Mouse (Mus musculus) midbrain, embryonic 11.5 days (tissue): ENCODE results near the gene Zzef1. TPM values are rescaled to one million over a fixed set of nuclear protein-coding genes. Genes with fewer than 3 reads are reported as not detected.

Experiments used
- ATAC-seq: fragments of 200-750 bp; cut with Nextera tagmentation; 2 replicates; pipeline ENCODE4 v1.8.0; 2017; ENCODE audit warnings: moderate TSS enrichment, moderate library complexity; ENCODE audit not compliant: low FRiP score
- DNase-seq: peaks from one replicate; pipeline ENCODE4 v3.0.0; 2015; ENCODE audit warnings: low spot score; ENCODE audit errors: missing footprints
- H3K27ac ChIP-seq: fragments of 300-500 bp; sonication (generic); 2 replicates; pipeline ENCODE4 v1.5.1; 2014; ENCODE audit warnings: low read depth, low read length
- H3K27me3 ChIP-seq: fragments of 300-500 bp; sonication (generic); 2 replicates; pipeline ENCODE4 v1.6.1; 2014; ENCODE audit warnings: mild to moderate bottlenecking, low read length, moderate library complexity, mixed read lengths; ENCODE audit not compliant: control insufficient read depth, insufficient read depth
- H3K36me3 ChIP-seq: fragments of 300-500 bp; sonication (generic); 2 replicates; pipeline ENCODE4 v1.6.1; 2014; ENCODE audit warnings: mild to moderate bottlenecking, low read length, moderate library complexity, mixed read lengths; ENCODE audit not compliant: control insufficient read depth, insufficient read depth
- H3K4me1 ChIP-seq: fragments of 300-500 bp; sonication (generic); 2 replicates; pipeline ENCODE4 v1.6.1; 2014; ENCODE audit warnings: low read length; ENCODE audit not compliant: control insufficient read depth, insufficient read depth
- H3K4me2 ChIP-seq: fragments of 300-500 bp; sonication (generic); 2 replicates; pipeline ENCODE4 v1.6.1; 2014; ENCODE audit warnings: mild to moderate bottlenecking, moderate library complexity
- H3K4me3 ChIP-seq: fragments of 300-500 bp; sonication (generic); 2 replicates; pipeline ENCODE4 v1.5.1; 2014; ENCODE audit warnings: low read depth, low read length
- H3K9ac ChIP-seq: fragments of 300-500 bp; sonication (generic); 2 replicates; pipeline ENCODE4 v1.6.1; 2014; ENCODE audit warnings: low read length
- H3K9me3 ChIP-seq: fragments of 300-500 bp; sonication (generic); 2 replicates; pipeline ENCODE4 v1.6.1; 2016; ENCODE audit warnings: low read length; ENCODE audit not compliant: control insufficient read depth
- WGBS: fragments of 180-500 bp; shearing (Covaris S2); extraction: QIAGEN DNeasy Blood & Tissue Kit; methylation state at CpG from one replicate; pipeline ENCODE4 v1.1.7; 2014; 5-methylcytosine and 5-hydroxymethylcytosine counted together
- polyA plus RNA-seq: library from polyadenylated mRNA; unstranded; fragments of >200 nt; fragmentation: Nextera tagmentation; extraction: Ambion mirVana; gene quantifications from 2 replicates; pipeline ENCODE4 v1.2.1, GENCODE M21; 2014

The Zzef1 gene
- 8.3 and 8.5 TPM in 2 replicates for polyA plus RNA-seq

DNA sequence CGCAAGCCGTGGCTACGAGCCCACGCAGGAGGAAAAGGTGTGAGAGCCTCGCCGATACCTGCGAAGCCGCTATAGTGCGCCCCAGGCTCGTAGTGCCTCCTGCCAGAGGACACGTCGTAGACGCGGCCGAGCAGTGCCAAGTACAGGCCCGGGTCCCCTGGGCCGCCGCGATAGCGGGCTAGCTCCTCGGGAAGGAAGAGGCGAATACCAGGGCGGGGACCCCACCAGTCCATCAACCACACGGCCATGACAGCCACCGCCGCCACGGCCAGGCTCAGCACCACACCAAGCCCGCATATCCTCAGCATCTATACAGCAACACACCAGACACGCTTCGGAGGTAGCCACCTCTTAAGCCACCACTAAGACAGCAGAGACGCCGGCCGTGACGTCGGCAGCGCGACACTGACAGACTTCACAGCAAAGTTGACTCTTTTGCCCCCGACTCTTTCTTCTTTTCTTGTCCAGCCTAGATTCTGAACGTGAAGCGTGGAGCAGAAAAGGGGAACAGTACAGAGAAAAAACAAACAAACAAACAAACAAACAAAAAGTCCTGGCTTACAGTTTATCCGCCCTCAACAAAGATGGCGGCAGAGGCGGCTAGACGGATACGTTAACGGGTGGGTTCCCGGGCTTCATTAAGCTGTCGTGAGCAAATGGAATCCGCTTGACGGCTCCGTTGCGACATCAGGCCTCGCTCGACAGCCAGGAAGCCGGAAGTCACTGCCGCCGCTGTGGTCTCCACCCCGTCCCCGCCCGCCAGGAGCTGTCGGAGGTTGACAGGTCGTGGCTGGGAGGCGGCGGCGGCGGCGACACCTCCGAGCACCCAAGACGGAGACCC lies at the start of gene Zzef1, which contains the start of gene Cyb5d2:
TSS of gene Zzef1 (plus strand) at position 772 of the 841 bp plus-strand sequence.
TSS of gene Cyb5d2 (minus strand) at position 688 of the 841 bp plus-strand sequence.
- Histone ChIP-seq H3K27ac (peak within 1 kb of the TSS; percentile 4), H3K4me2 (peak within 1 kb of the TSS; percentile 64), H3K9ac (peak within 1 kb of the TSS; percentile 79), H3K9me3 (no peaks in the 10 kb centered on the region), H3K27me3 (no peaks in the 10 kb centered on the region), H3K4me1 (peaks cover 2% of the 10 kb centered on the region; the same call in 1 of the 2 replicates), H3K36me3 (no peaks in the 10 kb centered on the region), H3K4me3 (peak within 1 kb of the TSS; percentile 95)
- WGBS = under 1% methylated on average over 69 of the region's 69 CpGs
- ATAC-seq = peak; percentile 93
- peak; percentile 97 for DNase-seq

DNA sequence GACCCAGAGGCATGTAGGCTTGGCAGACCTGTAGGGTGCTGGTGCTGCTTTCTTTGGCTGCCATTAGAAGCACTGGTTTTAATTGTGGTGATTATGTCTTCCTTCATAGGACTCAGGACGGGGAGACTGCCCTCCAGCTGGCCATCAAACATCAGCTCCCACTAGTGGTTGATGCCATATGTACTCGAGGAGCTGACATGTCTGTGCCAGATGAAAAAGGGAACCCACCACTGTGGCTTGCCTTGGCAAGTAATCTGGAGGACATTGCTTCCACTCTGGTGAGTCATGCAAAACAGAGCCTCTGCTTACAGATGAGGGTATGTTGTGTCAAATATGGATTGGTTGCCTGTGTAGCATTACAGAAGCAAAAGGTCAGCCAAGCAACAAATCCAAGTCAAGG lies 44.1 kb upstream of the Zzef1 start:
- Histone ChIP-seq H3K9me3 (no peaks in the 10 kb centered on the region), H3K4me3 (no peak overlapping the region), H3K27ac (no peak overlapping the region), H3K36me3 (peaks cover 19% of the 10 kb centered on the region), H3K4me2 (no peak overlapping the region), H3K27me3 (no peaks in the 10 kb centered on the region), H3K9ac (no peak overlapping the region), H3K4me1 (no peaks in the 10 kb centered on the region)
- ATAC-seq (no peak), DNase-seq (no peak)
- WGBS = 56% methylated on average over 2 of the region's 2 CpGs

DNA sequence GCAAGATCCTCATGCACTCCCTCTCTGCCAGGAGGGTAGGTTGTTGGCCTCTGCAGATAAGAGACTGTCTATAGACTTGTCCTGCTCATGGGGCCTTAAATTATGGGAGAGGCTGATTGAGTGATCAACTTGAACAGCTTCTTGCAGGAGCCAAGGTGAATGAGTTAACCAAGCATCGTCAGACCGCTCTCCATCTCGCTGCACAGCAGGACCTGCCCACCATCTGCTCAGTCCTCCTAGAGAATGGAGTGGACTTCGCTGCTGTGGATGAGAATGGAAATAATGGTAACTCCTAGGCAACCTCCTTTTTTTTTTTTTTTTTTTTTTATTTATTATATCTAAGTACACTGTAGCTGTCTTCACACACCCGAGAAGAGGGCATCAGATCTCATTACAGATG lies 37.7 kb upstream of the Zzef1 start:
- no peak for ATAC-seq
- no peak overlapping the region for H3K4me2 ChIP-seq
- H3K9ac ChIP-seq = no peak overlapping the region
- H3K4me3 ChIP-seq = no peak overlapping the region
- no peaks in the 10 kb centered on the region for H3K27me3 ChIP-seq
- WGBS = 91% methylated on average over 5 of the region's 5 CpGs
- H3K4me1 ChIP-seq = no peaks in the 10 kb centered on the region
- H3K36me3 ChIP-seq = peaks cover 17% of the 10 kb centered on the region
- DNase-seq = no peak
- no peak overlapping the region for H3K27ac ChIP-seq
- no peaks in the 10 kb centered on the region for H3K9me3 ChIP-seq

DNA sequence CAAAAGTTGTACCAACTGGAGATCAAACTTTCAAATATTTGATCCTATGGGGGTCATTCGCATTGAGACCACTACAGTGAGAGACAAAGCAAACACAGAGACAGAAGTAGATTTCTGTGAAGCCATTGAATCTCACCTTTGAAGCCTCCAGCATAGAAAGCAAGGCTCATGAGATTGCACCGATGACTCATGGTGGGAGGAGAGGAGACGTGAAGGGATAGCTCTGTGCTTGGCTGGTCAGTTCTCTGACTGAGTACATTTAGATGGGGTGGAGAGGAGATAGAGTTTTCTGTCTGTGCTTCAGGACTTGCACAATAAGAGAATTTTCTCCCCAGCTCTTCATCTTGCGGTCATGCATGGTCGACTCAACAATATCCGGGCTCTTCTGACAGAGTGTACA lies 36.4 kb upstream of the Zzef1 start:
- no peaks in the 10 kb centered on the region for H3K27me3 ChIP-seq
- H3K36me3 ChIP-seq = peaks cover 21% of the 10 kb centered on the region
- no peaks in the 10 kb centered on the region for H3K4me1 ChIP-seq
- 94% methylated on average over 6 of the region's 6 CpGs for WGBS
- DNase-seq (no peak), ATAC-seq (no peak)
- no peak overlapping the region for H3K4me2 ChIP-seq
- H3K27ac ChIP-seq = no peak overlapping the region
- H3K4me3 ChIP-seq = no peak overlapping the region
- H3K9me3 ChIP-seq = no peaks in the 10 kb centered on the region
- no peak overlapping the region for H3K9ac ChIP-seq

DNA sequence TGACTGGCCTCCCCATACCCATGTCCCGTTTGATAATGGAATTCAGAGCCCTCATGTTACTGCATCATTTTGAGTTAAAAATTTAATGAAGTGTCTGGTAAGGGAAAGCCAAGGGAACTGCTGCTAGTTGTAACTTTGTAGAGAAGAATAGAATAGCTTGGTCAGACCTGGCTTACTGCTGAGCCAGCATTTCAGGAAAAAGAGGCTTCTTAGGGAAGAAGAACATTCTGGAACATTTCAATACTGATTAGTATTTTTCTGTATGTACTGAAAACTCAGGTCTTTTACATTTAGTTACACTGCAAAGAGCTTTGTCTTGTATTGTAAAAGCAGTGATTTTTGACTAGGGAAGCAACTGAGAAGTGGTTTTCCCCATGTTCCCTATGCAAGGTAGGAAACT lies 35.2 kb upstream of the Zzef1 start:
- Histone ChIP-seq H3K4me2 (no peak overlapping the region), H3K4me1 (no peaks in the 10 kb centered on the region), H3K4me3 (no peak overlapping the region), H3K9ac (no peak overlapping the region), H3K36me3 (peaks cover 17% of the 10 kb centered on the region), H3K27ac (no peak overlapping the region), H3K27me3 (no peaks in the 10 kb centered on the region), H3K9me3 (no peaks in the 10 kb centered on the region)
- ATAC-seq = no peak
- DNase-seq = no peak
- 83% methylated on average over 1 of the region's 1 CpGs for WGBS

DNA sequence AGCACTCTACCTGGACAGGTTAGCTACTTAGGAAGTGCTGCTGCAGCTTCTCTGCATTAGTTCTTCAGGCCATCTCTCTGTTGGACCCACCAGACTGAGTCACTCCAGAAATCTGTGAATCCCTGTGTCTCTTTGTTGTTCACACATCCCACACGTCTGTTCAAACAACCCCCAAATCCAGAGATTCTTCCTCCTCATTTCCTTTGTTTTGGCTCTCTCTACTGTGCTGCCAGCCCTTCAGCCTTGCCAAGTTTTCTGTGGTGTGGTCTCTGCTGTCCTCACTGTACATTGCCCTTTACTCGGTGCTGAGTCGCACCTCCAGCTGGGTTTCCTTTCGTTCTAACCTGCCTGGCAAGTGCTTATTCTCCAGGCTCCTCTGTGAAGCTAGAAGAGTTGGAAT lies 31.8 kb upstream of the Zzef1 start:
- peaks cover 24% of the 10 kb centered on the region for H3K36me3 ChIP-seq
- no peaks in the 10 kb centered on the region for H3K9me3 ChIP-seq
- no peak overlapping the region for H3K4me3 ChIP-seq
- no peak overlapping the region for H3K27ac ChIP-seq
- DNase-seq = no peak
- no peaks in the 10 kb centered on the region for H3K4me1 ChIP-seq
- H3K4me2 ChIP-seq = no peak overlapping the region
- WGBS = 86% methylated on average over 4 of the region's 4 CpGs
- H3K27me3 ChIP-seq = no peaks in the 10 kb centered on the region
- no peak overlapping the region for H3K9ac ChIP-seq
- ATAC-seq = no peak

DNA sequence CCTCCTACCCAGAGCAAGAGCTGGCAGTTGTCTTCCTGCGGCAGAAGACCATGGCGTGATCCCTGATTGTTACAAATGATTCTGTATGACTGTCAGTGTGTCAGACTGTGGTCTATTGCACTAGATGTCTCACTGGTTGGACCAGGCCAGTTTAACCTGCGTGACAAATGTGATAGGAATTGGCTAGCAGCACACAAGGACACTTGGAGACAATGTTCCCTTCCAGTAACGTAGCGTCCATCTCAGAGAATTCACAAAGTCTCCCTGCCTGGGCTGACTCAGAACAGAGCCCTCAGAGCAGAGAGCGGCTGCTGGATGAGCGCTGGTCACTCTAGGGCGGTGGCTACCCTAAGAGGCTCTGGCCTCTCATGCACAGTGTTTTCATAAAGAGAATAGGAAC lies 28.3 kb upstream of the Zzef1 start:
- Histone ChIP-seq H3K9ac (no peak overlapping the region), H3K4me1 (no peaks in the 10 kb centered on the region), H3K4me3 (no peak overlapping the region), H3K9me3 (no peaks in the 10 kb centered on the region), H3K36me3 (peaks cover 18% of the 10 kb centered on the region), H3K27me3 (no peaks in the 10 kb centered on the region), H3K27ac (no peak overlapping the region), H3K4me2 (no peak overlapping the region)
- DNase-seq = no peak
- ATAC-seq = no peak
- 93% methylated on average over 8 of the region's 8 CpGs for WGBS

DNA sequence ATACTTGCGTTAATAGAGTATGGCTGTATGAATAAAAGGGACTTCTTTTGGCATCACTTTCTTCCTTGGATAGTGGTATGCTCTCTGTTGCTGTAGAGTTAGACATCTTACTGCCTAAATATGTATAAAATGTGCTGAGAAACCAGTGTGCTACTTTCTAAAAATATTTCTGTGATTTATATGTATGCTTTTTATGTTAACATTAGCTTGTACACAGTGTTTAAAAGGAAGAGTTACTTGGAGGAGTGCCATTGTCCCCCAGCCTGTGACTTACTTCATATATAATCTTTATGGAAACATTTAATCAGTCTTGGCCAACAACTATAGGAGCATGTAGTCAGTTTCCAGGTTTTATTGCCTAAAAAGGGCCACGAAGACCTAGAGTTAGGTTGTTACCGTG lies 27.0 kb upstream of the Zzef1 start:
- no peak for DNase-seq
- Histone ChIP-seq H3K4me3 (no peak overlapping the region), H3K9me3 (no peaks in the 10 kb centered on the region), H3K27me3 (no peaks in the 10 kb centered on the region), H3K4me2 (no peak overlapping the region), H3K4me1 (no peaks in the 10 kb centered on the region), H3K9ac (no peak overlapping the region), H3K36me3 (peaks cover 14% of the 10 kb centered on the region), H3K27ac (no peak overlapping the region)
- WGBS = 94% methylated on average over 3 of the region's 3 CpGs
- no peak for ATAC-seq

DNA sequence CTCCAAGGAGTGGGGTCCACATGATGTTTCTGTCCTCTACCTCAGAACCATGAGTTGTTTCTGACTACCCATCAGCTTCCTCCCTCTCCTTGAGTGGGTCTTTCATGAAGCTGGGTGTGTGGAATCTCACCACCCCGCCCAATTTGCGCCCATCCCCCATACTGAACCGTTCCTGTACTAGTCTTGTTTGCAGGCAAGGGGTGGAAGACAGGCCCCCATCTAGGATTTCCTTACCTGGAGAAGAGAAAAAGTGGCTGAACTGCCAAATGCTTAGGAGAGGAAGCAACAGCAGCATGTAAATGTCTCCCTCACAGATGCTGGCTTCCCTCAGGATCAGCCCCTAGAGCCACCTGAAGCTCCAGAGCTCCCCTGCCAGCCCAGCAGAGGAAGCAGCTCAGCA lies 25.7 kb upstream of the Zzef1 start:
- Histone ChIP-seq H3K4me3 (no peak overlapping the region), H3K4me1 (no peaks in the 10 kb centered on the region), H3K4me2 (no peak overlapping the region), H3K27me3 (no peaks in the 10 kb centered on the region), H3K27ac (no peak overlapping the region), H3K9ac (no peak overlapping the region), H3K36me3 (peaks cover 9% of the 10 kb centered on the region), H3K9me3 (no peaks in the 10 kb centered on the region)
- DNase-seq = no peak
- WGBS = 95% methylated on average over 3 of the region's 3 CpGs
- no peak for ATAC-seq
